Mouse (Mus musculus): ENCODE results near the gene Abt1.
"Not testable (repeated sequence)": the region's sequence is repeated elsewhere in the genome, so short reads cannot be mapped to it uniquely, and the experiment has no call there.

Gene Abt1

DNA sequence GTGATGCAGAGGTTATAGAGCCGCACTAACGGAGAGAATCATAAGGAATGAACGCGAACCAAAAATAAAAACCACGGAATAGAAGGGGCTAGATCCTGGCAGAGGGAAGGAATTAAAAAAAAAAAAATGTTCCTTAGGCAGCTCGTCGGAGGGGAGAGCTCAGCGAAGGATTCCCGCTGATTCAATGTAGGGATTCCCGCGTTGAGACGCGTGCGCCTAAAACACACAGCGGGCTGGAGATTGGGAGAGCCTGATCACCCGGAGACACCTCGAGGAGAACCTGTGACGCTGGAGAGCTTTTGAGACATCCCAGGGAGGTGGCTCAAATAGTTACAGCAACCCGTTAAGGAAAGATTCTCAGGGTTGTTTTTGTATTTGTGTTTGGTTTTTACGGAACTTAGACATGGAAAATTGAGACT lies 11.4 kb downstream of the Abt1 start:
- peak; percentile 62 for DNase-seq

DNA sequence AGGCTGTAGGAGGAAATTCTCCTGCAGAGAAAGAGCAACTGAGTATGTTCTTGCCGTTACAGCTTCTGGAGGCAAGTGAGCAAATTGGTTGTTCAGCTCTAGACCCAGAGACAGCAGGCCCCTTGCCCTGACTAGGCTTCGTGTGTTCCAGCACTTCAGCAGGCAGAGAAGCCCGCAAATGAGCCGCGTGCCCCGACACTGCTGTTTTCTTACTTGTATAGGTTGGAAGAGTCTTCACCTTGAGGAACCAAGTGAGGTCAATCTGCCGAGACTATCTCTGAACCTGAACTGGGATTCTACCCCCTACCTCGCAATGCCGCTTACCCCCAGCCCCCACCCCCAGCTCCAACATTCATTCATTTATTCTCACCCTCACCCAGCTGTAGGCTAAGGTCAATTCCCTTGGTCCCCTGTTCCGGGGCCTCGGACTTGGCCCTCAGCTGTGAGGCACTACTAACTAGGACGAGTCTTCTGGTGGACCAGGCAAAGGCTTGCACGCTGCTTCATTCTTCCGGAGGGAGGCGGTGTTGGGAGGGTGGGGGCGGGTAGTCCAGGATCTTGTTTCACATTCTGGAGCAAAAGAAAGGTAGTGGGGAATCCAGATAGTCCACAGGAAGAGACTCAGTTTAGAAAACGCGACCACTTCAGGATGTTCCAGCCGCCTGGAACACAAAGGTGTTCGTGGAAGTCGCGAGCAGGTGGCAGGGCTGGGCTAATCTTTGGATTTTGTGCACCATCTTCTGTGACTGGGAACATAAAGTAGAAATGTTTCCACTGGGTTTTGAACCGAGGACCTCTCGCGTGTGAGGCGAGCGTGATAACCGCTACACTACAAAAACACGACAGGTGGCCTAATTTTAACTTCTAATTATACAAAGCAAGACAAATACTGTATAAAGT lies 12.1 kb downstream of the Abt1 start:
- peak; percentile 68 for DNase-seq

DNA sequence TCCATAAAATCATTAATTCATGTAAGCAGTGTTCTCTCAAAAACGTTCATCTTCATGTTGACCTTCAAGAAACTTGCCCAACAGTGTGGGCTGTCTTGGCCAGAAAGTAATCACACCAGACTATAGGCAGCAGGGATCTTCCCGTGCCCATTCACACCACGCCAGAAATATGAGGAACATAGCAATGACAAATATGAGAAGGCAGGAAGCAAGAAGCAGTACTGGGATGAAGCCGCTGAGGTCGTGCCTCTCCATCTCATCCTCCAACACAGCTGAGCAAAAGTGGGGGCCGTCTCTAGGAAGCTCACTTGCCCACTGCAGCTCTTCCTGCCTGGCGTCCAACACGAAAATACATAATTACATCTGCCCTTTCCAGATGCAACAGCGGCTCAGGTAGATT lies 13.0 kb downstream of the Abt1 start:
- peak; percentile 23 for DNase-seq

GRCm38 (mm10) chr13:23402626-23403025 lies 21.0 kb downstream of the Abt1 start:
- no peak for DNase-seq

GRCm38 (mm10) chr13:23401683-23402527 lies 21.8 kb downstream of the Abt1 start:
- peak; percentile 84 for DNase-seq

- DNase-seq = no peak
Measured at GRCm38 (mm10) chr13:23400771-23401682, 22.6 kb downstream of the Abt1 start.

GRCm38 (mm10) chr13:23396913-23397312 lies 26.8 kb downstream of the Abt1 start:
- not testable (repeated sequence) for DNase-seq

DNA sequence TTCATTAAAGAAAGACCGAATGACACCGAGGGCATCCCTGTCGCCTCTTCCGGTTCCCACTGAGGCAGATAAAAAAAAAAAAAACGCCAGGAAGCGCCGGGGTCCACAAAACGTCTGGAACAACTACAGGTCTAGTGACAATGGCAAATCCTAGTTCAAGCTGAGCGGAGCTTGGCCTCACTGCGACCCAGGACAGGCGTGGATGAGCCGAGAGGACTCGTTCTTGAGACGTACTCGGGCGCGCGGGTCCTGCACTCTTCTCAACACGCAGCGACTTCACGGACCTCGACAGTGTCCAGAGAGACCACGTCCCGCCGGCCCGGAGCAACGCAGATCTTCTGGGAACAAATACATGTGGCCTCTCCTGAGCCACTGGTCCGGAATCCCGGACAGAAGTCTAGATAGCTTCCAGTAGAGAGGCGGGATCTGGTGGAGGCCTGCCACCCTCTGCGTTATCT lies 27.4 kb downstream of the Abt1 start:
- DNase-seq = no peak

DNA sequence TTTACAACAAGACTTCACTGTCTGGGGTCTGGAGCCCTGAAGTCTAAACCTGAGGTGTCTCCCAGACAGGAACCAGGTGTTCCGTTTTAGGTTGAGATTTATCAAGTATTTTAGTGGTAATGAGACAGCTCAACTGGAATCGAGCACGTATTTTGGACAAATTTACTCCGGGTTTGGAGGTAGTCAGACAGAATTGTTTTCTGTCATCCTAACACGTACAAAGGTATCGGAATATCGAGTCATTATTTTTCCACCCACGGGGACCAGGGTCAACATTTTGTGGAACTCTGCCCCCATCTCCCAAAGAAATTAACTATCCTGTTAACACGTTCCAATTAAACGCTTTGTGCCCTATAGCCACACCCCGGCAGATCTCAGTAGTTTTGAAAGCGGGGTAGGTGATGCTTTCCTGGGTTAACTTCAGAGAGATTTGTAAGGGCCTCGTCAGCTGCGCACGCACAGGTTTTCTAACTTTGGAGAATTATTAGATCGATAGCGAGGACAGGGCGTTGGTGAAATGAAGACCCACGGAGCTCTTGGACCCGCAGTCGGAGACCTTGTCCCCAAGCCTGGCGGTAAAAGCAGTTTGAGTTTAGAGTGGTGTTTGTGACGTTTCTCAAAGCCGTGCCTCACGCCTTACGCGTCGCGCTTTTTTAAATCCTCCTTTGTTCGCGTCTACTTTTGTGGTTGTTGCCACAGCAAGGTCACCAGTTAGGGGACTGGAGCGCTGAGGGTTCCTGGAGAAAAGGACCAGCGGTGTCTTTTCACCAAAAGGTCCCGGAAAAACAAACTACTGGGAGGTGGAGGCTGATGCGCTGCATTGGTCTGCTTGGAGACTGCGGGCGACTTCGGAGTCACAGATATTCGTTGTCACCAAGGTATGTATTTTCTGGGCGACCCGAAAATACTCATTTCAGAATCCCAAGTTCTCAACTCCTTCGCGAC lies 28.1 kb downstream of the Abt1 start:
- no peak for DNase-seq

- no peak for DNase-seq
Measured at GRCm38 (mm10) chr13:23387548-23387947, 36.1 kb downstream of the Abt1 start.

- DNase-seq = no peak
Measured at GRCm38 (mm10) chr13:23383127-23383526, 40.5 kb downstream of the Abt1 start.

- DNase-seq = no peak
Measured at GRCm38 (mm10) chr13:23372433-23372832, 51.2 kb downstream of the Abt1 start.

DNA sequence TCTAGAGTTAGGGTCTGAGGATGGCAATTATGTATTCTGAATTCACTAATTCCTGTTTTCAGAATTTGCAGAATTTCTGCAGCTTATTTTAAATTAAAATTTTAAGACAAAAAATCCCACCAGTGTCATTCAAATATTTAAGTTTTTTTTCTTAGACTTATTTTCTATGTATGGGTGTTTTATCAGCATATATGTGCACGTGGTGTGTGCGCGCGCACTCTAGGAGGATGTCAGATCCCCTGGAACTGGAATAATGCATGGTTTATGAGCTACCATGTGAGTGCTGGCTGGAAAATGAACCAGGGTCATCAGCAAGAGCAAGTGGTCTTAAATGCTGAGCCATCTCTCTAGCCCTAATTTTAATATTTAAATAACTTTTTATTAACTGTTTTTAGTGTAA lies 53.6 kb downstream of the Abt1 start:
- no peak for DNase-seq

GRCm38 (mm10) chr13:23369421-23369765 lies 54.3 kb downstream of the Abt1 start:
- no peak for DNase-seq

DNA sequence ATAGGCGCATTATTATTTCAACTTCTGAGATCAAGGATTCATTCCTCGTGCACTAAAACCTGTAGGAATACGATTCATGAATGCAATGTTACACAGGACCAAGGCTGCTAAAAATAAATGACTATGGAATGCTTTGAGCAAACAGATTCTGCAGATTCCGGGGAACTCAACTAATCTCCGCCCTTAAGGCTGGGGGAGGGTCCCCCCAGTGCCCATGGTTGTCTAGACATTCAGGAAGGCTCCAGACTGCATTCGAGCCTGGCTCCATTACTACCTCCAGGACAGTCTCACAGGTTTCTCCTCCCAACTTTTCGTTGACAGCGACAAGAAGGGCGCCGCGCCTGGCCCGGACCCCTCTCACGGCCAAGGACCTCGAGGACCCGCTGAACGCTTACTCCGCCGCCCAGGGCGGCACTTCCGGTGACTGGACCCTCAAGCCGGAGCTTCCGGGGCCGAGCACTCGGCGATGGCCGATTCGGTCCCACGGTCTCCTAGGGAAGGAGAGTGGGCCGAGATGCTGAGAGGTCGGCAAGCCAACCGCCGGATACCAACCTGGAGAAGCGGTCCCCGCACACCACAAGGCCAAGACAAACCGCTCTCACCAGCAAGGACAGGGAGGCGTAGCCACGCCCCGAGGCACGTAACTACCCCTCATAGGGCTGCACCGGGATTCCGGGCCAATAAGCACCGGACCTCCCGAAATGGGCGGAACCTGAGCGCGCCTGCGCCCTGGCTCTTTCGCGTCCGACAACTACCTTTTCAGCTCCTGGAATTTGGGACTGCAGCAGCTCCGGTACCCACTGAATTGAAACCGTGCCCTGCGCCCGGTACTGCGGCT lies 54.9 kb downstream of the Abt1 start, which contains the start of gene Zfp322a:
Gene Zfp322a (minus strand): TSS at position 626 of the 838 bp plus-strand sequence.
- peak; percentile 99 for DNase-seq

All from cerebellum, adult 9-11 months (tissue).